Mouse (Mus musculus) large intestine, adult 2 months (tissue): ENCODE data around the gene Sirt2. TPM values are rescaled to one million over a fixed set of nuclear protein-coding genes. Genes with fewer than 3 reads are reported as not detected.
A peak's percentile ranks its signal among the peaks of the same experiment; 100 is the strongest.

ENCODE experiments used
- DNase-seq: peaks from one replicate; pipeline ENCODE4 v3.0.0-alpha.2; 2012; ENCODE audit warnings: low read depth, low spot score
- WGBS: fragments of 180-500 bp; shearing (Covaris S2); methylation state at CpG from one replicate; pipeline ENCODE4 v1.1.7; 2018; 5-methylcytosine and 5-hydroxymethylcytosine counted together
- polyA plus RNA-seq: library from polyadenylated mRNA; depleted of rRNA; stranded (reverse); fragments of >200 nt; gene quantifications from 2 replicates; pipeline ENCODE4 v1.2.3, GENCODE M21; 2012

Sirt2 gene
- polyA plus RNA-seq, 1 experiment: 40.2 TPM

DNA sequence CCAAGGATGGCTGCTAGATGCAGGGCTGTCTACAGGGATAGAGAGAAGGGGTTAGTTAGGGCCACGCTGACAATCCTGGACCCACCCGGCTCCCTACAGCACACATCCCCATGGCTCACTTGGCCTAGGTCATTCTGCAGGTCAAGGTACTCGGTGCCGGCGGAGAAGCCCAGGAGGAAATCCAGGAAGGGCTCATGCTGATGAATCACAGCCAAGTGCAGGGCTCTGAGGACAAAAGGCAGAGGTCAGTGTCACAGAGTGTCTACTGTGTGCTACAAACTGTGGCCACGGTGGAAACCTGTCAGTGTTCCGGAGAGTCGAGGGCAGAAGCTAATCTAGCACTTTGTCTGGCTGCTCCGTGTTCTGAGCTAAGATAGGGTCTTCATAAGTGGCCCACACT lies 4.6 kb upstream of the Sirt2 start:
- 84% methylated on average over 9 of the region's 9 CpGs for WGBS
- DNase-seq: no peak

DNA sequence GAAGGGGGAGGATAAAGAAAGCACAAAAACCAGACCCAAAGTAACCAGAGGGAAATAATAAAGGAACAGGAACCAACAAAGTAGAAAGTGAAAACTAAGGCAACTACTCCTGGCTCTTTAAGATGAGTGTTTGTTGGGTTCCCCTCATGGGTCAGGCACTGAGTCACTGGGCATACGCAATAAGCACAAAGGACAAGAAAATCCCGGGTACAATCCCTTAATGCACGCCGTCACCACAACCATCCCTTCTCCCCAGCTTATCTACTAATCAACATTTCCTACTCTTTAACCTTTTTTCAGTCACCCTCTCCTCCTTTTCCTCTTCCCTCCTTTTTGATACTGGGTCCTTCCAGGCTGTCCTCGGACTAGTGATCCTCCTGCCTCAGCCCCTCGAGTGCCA lies 1.3 kb upstream of the Sirt2 start:
- DNase-seq: no peak
- WGBS: 64% methylated on average over 6 of the region's 6 CpGs

DNA sequence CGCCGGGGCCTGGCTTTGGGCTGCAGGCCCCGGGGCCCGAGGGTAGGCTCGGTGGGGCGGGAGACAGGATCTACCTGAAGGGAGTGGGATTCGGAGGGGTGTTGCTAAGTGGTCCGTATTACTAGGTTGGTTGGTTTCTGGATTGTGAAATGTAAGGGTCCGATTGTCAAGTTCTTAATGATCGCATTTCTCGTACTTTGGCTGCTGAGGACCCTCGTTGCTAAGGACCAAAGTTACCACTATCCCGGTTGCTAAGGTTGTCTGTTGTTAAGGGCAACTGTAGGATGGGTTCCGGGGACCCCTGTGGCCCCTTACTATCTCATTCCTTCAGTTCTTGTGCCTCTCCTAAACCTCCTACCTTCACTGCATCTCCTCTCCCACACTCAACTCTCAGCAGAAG lies 375 bp downstream of the Sirt2 start:
- 3% methylated on average over 14 of the region's 14 CpGs for WGBS
- no peak for DNase-seq

DNA sequence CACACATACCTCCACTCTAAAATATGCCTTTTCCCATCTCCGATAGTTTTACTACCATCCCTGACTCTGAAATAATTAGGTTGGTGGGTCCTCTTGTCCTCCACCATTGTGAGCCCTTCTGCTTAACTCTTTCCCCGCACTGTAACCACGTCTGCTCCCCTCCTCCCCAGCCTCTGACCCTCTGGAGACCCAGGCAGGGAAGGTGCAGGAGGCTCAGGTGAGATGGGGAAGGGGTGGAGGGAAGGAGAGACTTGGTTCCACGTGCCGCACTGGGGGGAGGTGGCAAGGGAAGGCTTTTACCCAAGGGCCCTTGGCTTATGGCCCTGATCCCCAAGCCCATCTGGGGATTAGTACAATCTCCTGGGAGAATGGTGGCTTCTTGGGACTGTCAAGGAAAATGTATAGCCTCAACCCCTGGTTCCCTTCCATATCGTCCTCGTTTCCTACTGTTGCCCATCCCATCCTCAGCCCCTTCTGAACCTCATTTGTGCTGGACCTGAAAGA lies 979 bp downstream of the Sirt2 start, which contains the start of gene Nfkbib:
Gene Nfkbib, minus strand, starts transcription at position 51 of the 504 bp plus-strand sequence.
- WGBS: 62% methylated on average over 7 of the region's 7 CpGs
- DNase-seq: no peak

DNA sequence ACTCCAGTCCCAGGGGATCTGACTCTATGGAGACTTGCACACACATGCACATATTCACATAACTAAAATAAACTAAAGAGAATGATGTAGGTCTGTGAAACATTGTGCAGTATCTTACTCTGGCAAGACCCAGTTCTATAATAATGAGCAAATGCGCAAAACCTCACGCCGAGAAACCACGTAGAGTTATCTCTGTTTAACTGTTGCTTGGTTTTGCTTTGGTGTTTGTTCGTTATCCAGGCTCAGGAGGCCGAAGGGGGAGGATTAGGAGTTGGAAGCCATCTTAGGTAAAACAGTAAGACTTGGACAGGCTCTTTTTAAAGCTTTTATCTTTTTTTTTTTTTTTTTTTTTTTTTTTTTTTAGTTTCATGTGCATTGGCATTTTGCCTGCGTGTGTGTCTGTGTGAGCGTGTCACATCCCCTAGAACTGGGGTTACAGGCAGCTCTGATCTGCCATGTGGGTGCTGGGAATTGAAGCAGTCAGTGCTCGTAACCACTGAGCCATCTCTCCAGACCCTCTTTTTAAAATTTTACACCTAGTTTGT lies 3.0 kb downstream of the Sirt2 start:
- 95% methylated on average over 9 of the region's 9 CpGs for WGBS
- DNase-seq: no peak

DNA sequence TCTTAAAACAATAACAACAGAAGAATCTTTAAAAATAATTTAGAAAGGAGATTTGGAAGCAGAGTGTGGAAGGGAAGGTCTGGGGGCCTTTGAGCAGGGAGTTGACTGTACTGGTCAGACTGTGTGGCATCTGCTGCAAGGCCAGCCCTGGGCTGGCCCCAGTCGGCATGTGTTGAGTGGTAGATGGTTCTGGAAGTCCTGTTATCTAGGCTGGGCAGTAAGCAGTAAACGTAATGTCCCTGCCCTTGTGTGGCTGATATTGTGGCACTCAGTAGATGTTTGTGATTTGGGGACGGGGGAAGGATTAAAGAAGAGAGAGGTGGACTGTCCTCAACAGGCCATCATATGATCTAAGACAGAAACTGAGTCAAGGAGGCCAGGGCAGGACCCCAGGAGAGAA lies 3.8 kb downstream of the Sirt2 start:
- no peak for DNase-seq
- WGBS: 85% methylated on average over 3 of the region's 3 CpGs

DNA sequence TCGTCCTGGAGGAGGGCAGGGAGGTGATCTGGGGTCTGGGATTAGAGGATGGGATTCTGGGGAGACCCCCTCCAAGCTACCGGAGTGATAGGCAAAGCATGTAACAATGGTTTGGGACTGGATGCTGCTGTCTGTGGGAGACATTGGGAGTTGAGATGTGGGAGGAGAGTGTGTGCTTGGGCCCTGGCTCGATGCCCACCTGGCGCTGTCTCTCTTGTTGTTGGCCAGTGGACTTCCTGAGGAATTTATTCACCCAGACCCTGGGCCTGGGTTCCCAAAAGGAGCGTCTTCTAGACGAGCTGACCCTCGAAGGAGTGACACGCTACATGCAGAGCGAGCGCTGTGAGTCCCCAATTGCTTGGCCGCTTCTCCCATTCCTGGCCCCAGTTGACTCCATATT lies 5.3 kb downstream of the Sirt2 start:
- WGBS: 89% methylated on average over 11 of the region's 11 CpGs
- DNase-seq: no peak

DNA sequence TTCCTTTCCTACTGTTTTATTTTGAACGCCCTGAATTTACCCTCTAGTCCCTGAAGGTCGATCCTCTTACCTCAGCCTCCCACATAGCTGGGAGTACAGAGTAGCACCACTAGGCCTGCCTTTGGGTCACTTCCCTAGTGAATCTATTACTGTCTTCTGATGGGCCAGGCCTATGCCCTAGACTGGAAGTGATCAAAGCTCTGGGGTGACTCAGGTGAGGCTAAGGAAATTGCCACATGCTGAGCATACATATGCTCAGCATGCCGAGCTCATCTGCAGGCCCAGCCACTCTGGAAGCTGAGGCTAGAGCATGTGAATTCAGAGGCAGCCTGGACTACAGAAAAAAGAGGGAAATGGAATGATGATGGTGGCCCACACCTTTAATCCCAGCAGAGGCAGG lies 6.6 kb downstream of the Sirt2 start:
- 88% methylated on average over 3 of the region's 3 CpGs for WGBS
- DNase-seq: no peak

DNA sequence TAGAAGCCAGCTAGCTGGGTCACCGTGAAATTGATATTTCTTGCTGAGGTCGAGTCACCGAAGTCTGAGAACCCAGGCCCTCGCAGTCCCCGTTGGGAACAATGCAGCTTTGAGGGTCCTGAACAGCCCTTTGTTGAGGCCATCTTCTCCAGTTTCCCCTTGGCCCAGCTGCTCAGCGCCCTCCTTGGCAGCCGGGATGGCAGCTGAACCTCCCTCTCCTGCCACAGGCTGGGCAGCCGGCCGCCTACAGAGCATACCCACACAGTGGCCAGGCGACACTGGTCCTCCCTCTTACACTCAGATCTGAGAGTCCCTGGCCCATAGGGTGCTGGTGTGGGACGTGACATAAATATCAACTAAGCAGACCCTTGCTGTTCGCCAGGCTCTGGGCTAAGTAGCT lies 7.6 kb downstream of the Sirt2 start:
- 92% methylated on average over 12 of the region's 12 CpGs for WGBS
- no peak for DNase-seq

DNA sequence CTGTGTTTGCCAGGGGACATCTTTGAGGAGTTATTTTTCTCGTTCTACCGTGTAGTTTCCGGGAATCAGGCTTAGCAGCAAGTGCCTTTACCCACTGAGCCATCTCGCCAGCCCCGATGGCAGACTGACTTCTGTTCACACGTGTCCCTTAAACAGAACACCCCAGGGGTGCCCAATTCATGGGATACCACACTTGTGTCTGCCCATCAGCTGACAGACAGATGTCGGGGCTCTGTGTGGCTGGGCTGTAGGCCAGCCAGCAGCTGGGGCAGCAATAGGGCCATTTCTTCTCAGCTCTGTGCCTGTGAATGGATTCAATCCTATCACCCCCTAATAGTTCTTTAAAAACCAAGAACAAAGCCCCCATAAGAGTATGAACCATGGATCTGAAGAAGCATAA lies 8.6 kb downstream of the Sirt2 start:
- DNase-seq: no peak
- WGBS: 91% methylated on average over 7 of the region's 7 CpGs

DNA sequence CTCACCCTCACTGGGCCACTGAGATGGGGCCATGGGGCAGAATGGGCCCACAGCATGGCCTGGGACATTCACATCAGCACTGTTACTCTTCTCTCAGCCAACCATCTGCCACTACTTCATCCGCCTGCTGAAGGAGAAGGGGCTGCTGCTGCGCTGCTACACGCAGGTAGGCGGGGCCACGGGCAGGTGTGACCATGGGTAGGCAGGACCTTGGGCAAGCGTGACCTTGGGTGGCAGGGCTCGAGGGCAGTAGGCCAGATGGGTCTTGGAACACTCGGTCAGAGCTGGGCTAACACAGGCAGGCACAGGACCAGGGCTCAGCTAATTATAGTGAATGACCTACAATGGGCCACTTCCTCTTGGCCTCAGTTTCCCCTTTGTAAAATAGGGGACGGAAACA lies 12.3 kb downstream of the Sirt2 start:
- no peak for DNase-seq
- WGBS: 83% methylated on average over 9 of the region's 9 CpGs

DNA sequence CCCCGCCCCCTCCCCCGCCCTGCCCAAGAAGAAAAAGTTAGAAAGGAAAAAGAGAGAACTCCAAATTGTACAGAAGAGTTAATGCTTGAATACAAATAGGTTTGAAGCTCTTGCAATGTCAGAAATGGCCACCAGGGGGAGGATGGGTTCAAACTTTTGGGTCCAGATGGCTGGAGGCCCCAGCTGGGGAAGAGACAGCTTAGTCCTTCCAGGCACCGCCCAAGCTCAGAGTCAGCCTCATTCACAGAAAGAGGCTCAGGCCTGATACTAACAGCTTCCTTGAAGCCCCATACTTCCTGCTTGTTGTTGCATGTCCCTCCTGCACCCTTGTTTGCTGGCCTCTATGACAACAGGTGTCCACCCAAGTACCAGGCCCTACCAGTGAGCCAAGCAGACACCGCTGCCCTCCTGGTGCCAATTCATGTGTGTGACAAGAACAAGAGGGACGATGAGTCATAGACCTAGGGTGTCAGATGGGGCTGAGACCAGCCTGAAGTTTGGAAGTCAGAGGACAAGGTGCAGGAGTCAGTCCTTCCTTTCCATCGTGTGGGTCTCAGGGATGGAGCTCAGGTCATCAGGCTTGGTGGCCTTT lies 13.6 kb downstream of the Sirt2 start:
- 24% methylated on average over 6 of the region's 6 CpGs for WGBS
- peak; percentile 84 for DNase-seq

DNA sequence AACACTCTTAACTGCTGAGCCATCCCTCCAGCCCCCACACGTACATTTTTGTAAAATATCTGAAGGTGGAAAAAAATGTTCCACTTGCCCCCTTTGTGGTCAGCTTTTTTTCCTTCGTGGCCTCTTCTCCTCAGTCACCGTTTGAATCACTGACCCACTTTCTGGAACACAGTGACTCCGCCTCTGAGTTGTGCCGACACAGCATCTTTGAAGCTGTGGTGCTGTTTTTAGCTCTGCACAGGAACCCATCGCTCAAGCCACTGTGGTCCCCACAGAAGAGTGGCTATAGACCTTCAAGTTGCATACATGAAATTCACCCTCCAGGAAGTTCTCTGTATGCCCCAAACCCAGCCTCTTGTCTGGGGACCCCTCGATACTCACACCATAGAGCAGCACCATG lies 14.3 kb downstream of the Sirt2 start:
- no peak for DNase-seq
- WGBS: 71% methylated on average over 7 of the region's 7 CpGs

DNA sequence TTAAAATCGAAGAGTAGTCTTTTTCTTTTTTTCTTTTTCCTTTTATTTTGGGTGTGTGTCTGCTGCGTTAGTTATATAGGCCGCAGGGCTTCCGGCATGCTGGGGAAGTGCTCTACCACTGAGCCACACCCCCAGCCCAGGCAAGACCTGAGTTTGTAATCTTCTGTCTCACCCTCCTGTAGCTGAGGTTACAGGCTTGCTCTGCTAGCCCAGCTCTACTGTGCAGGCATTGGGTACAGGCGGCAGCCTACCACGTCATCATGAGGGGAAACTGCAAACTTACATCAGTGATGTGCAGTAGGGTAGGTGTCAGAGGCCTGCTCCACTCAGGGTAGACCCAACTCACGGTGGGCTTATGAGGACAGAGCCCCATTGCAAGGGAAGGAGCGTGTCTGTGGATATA lies 14.7 kb downstream of the Sirt2 start:
- DNase-seq: no peak
- 84% methylated on average over 8 of the region's 8 CpGs for WGBS

DNA sequence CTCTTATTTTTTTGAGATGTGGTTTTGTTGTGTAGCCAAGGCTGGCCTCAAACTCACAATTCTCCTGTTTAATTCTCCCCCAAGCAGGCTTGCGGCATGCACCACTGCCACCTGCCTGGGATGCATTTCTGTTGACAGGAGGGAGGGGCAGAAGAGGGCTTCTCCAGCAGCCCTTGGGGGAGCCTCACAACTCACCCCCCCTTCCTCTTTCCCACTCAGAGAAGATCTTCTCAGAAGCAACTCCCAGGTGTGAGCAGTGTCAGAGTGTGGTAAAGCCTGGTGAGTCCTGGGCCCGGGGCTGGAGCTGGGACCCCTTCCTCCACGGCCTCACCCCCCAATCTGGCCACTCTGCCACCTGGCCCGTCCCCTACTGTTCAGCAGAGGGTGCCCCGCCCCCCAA lies 18.6 kb downstream of the Sirt2 start:
- DNase-seq: no peak
- 83% methylated on average over 5 of the region's 5 CpGs for WGBS

DNA sequence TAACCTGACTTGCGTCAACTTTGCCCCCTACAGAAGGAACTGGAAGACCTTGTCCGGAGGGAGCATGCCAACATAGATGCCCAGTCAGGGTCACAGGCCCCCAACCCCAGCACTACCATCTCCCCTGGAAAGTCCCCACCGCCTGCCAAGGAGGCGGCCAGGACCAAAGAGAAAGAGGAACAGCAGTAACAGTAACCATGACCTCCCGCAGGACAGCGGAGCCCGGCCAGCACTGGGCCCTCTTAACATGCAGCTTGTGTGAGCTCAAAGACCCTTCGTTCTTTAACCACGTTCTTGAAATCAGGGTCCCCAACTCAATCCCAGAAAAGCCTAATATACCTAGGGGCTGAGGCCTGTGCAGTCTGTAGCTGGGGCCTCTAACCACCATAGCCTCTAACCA lies 21.3 kb downstream of the Sirt2 start:
- no peak for DNase-seq
- WGBS: 93% methylated on average over 9 of the region's 9 CpGs

DNA sequence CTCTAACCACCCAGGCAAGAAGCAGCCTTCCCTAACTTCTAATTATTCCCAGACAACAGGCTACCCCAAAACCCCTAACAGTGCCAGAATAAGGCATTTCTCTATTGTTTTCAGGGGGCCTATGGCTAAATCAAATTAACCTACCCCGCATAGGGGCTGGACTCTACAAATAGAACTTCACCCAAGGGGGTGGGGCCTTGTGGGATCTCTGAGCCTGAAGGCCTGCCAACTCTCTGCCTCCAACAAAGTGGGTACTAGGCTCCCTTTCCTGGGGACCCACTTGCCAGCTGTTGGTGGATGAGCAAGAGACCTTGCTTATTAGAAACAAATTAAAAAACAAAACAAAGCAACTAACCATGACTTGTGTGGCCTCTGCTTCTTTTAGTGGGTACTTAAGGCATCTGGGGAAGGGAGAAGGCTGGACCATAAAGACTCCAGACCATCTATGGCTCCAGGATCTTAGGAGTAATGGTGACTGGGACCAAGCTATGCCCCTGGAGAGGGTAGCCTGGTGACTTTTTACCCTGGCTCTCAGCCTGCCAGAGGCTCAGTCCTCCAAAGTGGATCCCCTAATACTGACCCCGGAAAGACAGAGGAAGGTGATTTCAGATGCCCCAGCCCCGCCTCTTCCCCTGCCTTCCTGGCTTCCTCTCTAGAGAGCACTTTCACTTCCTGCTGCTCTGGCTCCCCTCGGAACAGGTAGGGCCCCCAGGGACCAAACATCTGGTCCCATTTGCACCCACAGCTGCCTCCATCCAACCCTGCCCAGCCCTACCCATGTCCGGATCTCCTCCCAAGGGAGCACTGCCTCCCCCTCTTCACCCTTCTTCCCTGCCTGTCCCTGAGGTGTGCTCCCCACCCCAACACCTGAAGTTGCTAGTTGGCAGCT lies 22.0 kb downstream of the Sirt2 start, which contains the start of gene Rinl:
Gene Rinl, plus strand, starts transcription at position 663 of the 889 bp plus-strand sequence.
- DNase-seq: no peak
- 42% methylated on average over 5 of the region's 5 CpGs for WGBS

DNA sequence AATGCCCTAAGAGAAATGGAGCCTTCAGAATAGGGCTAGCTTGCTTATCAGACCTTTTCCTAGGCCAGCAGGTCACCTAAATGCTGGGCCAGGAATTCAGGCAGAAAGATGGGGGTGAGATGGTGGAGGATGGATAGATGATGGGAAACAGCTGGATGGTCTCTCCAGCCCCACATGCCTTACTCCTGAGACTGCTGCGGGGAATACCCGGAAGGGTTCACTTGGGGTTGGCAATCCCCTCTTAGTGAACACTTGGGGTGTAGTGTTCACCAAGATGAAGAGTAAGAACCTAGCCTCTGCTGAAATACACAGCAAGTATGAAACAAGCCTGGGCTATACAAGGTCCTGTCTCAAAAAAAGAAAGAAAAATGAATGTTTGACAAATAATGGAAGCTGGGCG lies 22.7 kb downstream of the Sirt2 start:
- no peak for DNase-seq
- 67% methylated on average over 3 of the region's 3 CpGs for whole genome bisulfite sequencing

DNA sequence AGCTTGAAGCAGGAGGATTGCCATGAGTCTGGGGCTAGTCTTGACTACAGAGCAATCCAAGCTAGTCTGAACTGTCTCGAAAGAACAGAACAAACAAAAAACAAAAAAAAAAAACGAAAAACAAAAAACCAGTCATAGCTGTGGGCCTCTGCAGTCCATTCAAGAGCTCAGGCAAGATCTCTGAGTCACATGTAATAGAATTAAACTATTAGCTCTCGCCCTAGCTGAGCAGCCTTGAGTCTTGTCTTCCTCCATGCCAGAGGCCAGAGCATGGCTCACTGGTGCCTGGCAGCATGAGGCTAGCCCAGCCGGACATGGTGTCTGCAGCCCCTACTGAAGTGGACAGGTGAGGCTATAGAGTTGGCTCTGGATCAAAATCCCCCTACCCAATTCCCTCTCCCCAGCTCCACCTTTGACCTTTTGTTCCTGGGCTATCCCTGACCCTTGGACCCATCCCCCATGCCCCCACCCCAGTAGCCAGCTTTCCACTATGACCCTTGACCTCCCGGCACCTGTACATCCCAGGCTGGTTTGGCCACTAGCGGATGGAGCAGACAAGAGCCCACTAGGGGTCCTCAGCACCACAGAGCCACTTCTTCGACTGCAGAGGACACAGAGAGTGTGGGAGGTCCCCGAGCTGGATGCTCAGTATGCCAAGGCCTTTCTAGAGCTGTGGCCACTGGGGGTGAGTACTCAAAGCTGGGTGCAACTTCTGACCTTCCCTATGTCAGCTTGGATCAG lies 23.7 kb downstream of the Sirt2 start:
- 59% methylated on average over 8 of the region's 8 CpGs for WGBS

DNA sequence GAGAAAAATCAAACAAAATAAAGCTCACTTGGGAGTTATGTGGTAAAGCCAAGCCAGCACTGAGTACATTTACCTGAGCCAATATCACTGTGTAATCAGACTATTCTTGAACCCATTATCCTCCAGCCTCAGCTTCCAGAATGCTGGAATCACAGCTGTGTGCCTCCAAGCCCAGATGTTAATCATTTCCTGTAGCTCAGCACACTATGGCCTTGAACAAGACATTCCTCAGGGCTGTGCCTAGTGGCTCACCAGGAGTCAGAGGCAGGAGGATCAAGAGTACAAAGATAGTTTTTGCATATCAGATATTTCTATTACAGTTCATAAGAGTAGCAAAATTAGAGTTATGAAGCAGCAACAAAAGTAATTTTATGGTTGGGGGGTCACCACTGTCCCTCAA lies 25.2 kb downstream of the Sirt2 start:
- no peak for DNase-seq

More for the DNA sequence above, 23.7 kb downstream of the Sirt2 start:
- DNase-seq: no peak
